Mouse (Mus musculus): ENCODE results near the gene Dok7. TPM values are rescaled to one million over a fixed set of nuclear protein-coding genes. Genes with fewer than 3 reads are reported as not detected.

Gene Dok7
- polyA plus RNA-seq, 2 experiments from 2014 or later, result not detected

DNA sequence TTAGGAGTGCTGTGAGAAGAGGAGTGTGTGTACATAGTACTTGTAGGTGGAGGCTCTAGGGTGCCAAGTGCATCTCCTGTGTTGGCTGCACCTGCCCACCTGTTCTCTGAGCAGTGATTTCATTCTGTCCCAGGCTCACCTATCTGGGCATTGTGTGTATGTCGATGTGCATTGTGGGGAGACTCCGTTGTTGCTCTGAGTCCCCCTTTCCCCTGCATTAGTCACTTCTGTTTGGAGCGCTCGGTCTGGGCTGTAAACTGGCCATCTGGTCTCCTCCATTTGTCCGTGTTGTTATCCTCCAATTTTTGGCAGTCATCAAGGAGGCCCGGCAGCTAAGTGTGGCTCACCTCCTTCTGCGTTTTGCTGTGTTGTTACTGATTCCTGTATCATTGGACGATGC, 63.5 kb downstream of the Dok7 start:
- no peak for ATAC-seq

DNA sequence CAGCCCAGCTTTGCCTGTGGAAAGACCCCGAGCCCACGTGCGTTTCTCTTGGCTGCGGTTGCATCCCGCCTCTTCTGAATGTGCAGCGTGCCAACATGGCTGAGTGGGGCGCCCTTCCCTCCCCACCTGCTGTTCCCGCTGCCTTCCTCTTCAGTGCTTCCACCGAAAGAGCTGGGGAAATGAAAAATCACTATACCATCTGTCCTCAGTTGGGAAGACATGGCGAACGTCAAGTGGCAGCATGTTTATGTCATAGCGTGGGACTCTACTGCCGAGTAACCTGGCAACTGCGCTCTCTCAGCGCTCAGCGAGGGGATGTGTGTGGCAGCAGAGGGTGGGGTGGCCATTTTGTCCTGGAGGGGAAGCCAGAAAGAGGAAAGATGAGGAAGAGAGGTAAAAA, 72.6 kb downstream of the Dok7 start:
- ATAC-seq, result no peak

DNA sequence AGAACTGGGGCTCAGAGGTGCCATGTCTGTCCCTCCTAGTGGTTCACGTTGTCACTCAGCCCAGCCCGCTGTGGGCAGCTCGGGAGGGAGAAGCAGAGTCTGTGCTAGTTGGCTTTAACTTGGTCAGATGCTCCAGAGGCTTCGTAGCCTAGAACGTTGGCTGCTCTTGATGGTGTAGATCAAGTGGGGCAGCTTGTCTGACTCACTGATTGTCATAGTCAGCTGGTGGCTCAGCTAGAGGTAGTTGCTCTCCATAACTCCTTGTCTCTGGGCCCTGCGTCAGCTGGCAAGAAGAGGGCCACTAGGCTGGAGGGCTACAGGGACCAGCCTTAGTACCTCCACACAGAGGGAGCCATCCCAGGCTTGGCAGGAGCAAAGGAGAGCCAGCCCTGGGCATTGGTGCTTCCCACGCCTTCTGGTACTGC, 73.2 kb downstream of the Dok7 start:
- ATAC-seq, result no peak

DNA sequence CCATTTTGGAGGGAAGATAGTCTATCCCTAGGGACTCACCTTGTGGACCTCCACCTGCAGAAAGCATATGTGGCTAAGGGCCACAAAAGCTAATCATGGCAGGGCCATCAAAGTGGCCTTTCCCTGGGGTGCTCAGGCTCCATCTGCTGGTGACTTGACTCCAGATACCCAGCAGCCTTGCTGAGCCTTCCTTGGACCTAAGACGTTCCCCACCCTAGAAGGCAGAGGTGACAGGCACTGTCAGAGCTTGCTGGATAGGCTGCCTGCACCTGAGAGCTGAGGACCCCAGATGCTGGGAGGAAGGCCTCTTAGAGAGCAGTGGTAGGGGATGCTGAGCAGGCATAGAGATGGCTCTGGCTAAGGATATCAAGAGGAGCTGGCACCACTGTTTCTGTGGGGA, 74.7 kb downstream of the Dok7 start:
- ATAC-seq, result no peak

DNA sequence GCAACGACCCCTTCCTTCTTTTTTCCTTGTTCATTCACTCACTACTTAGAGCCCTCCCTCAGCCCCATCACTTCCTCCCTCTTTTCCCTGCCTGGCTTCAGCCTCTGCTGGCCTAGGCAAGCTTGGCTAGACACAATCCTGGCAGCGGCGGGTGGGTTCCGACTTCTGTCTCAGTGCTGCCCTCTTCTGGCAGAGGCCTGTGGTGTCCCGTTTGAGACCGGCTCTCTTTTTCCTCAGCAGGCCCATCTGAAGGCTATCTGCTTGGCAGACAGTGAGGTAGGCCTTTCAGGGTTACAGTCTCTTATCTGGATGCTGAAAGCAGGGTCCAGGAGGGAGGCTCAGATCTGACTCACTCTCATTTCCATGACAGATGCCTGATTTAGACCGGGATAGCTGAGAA, 75.2 kb downstream of the Dok7 start:
- ATAC-seq, result peak; percentile 37

DNA sequence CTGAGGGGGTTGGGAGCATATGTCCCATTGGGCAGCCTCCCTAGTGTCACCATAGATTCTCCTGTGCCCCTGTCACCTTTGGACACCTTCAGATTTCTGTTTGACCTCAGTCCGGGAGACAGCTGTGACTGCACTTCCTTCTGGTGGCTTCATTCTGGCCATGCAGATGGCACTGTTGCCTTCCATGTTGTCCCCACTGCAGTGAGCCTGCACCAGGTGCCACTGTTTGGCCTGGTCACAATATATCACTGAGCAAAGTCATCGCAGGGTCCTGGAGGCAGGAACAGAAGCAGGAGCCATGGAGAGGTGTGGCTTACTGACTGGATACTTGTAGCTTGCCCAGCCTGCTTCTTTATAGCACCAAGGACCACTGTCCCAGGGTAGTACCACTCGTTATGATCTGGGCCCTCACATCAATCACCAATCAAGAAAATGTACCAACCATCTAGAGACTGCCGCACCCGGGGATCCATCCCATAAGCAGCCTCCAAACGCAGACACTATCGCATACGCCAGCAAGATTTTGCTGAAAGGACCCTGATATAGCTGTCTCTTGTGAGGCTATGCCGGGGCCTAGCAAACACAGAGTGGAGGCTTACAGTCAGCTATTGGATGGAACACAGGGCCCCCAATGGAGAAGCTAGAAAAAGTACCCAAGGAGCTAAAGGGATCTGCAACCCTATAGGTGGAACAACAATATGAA, 75.9 kb downstream of the Dok7 start:
- ATAC-seq, result no peak

DNA sequence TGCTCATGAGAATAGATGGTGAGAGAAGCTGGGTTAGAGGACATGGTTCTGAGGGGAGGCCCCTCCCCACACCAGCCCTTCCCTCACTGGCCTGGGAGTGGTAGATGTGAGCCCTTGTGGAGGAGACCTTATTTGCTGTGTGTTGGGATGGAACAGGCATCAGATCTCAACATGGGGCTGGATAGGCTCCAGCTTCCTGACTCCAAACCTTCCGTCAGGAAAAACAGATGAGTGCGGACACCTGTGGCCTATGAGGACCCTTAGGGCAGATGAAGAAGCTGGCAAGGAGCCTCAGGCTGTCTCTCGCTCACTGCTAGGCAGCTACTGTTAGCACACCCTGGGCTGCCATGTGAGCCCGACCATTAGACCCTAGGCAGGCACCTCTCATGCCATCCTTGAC, 76.9 kb downstream of the Dok7 start:
- ATAC-seq, result no peak

DNA sequence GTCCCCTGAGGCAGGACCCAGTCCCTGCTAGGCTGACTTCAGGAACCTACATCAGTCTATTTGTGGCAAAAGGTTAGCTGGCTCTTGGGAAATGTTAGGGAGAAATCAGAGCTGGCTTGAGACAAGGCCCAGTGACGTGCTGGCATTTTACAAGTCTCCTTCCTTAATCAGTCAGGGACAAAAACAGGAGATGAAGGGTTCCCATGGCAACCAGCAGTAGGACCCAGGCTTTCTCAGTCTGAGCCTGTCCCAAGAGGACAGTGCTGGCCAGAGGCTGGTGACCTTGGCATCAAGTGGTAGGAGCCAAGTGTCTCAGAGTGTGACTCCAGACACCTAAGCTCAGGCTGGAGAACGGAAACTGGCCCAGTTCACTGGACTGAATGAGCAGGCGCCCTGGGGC, 77.7 kb downstream of the Dok7 start:
- no peak for ATAC-seq

DNA sequence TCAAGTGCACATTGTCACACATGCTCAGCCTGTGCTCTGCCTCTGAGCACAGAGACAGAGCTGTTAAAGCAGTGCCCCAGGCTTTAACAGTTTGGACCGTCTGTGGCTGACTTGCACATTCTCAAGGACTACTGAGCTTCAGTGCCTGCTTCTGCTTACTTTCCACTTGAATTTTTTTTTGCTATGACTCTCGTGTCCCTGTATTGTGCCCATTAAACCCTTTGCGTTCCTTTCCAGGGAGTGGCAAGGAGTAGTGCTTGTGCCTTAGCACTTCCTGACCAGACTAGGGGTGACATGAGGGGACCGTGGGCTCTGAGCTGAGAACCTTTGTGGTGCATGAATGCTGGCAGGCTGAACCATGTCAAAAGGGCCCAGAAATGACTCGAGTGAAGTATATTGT, 79.3 kb downstream of the Dok7 start:
- ATAC-seq, result no peak

Other genes with a start within 250 kb of the Dok7 start
- gene Msantd1, start 148.8 kb upstream of the Dok7 start, polyA plus RNA-seq (2017; shearing (Covaris generic)), result 1 to 10 TPM; 1.6 to 2.0 TPM
- 10 to 100 TPM in 1 of 2 experiments, 1 to 10 TPM in 1; 5.3 to 11.0 TPM for gene Rgs12, start 107.3 kb upstream of the Dok7 start, polyA plus RNA-seq (2017; shearing (Covaris generic))
- gene Hgfac, start 15.3 kb upstream of the Dok7 start, polyA plus RNA-seq (2017; shearing (Covaris generic)), result 1 to 10 TPM; 6.7 to 7.9 TPM
- 100 to 1,000 TPM in 1 of 2 experiments, 10 to 100 TPM in 1; 93.8 to 133 TPM for gene Lrpap1, start 49.0 kb downstream of the Dok7 start, polyA plus RNA-seq (2017; shearing (Covaris generic))
- not detected for gene Adra2c, start 221.6 kb downstream of the Dok7 start, polyA plus RNA-seq (2017; shearing (Covaris generic))